Mouse (Mus musculus) kidney, adult 2 months (tissue): ENCODE results near the gene Il10rb. TPM values are rescaled to one million over a fixed set of nuclear protein-coding genes. Genes with fewer than 3 reads are reported as not detected.
A peak's percentile ranks its signal among the peaks of the same experiment; 100 is the strongest.

Experiments
- DNase-seq: peaks from one replicate; pipeline ENCODE4 v3.0.0; 2021
- H3K27ac ChIP-seq: fragments of 200-500 bp; 2 replicates; pipeline ENCODE4 v1.5.1; 2012; ENCODE audit warnings: low read depth, low read length, control low read depth, inconsistent platforms; ENCODE audit not compliant: insufficient read depth
- H3K27me3 ChIP-seq: fragments of 200-500 bp; replicated peaks from 2 replicates; pipeline ENCODE4 v1.6.1; 2012; ENCODE audit warnings: mild to moderate bottlenecking, moderate library complexity, low read length, inconsistent platforms; ENCODE audit not compliant: control insufficient read depth, insufficient read depth
- H3K36me3 ChIP-seq: fragments of 200-500 bp; 2 replicates; pipeline ENCODE4 v1.6.1; 2012; ENCODE audit warnings: mild to moderate bottlenecking, moderate library complexity, low read length, inconsistent platforms; ENCODE audit not compliant: control insufficient read depth, insufficient read depth
- H3K4me1 ChIP-seq: fragments of 200-500 bp; 2 replicates; pipeline ENCODE4 v1.6.1; 2011; ENCODE audit warnings: low read length; ENCODE audit not compliant: control insufficient read depth, insufficient read depth
- H3K4me3 ChIP-seq: fragments of 200-500 bp; 2 replicates; pipeline ENCODE4 v1.5.1; 2011; ENCODE audit warnings: mild to moderate bottlenecking, low read depth, low read length, control low read depth; ENCODE audit not compliant: insufficient read depth
- CTCF ChIP-seq: fragments of 200-500 bp; conservative IDR thresholded peaks from 2 replicates; pipeline ENCODE4 v1.5.1; 2011; ENCODE audit warnings: low read depth, mild to moderate bottlenecking, control low read depth, low read length, moderate library complexity, mixed read lengths; ENCODE audit not compliant: insufficient read depth, insufficient read length
- POLR2A ChIP-seq: fragments of 200-500 bp; IDR thresholded peaks from one replicate; pipeline ENCODE4 v1.6.1; 2011; ENCODE audit warnings: low read depth, low read length, control low read depth
- WGBS: fragments of 180-500 bp; shearing (Covaris S2); methylation state at CpG from one replicate; pipeline ENCODE4 v1.1.7; 2018; 5-methylcytosine and 5-hydroxymethylcytosine counted together
- polyA plus RNA-seq: library from polyadenylated mRNA; depleted of rRNA; stranded (reverse); fragments of >200 nt; gene quantifications from 2 replicates; pipeline ENCODE4 v1.2.3, GENCODE M21; 2012

The Il10rb gene
- polyA plus RNA-seq, 1 experiment: 66.0 TPM

DNA sequence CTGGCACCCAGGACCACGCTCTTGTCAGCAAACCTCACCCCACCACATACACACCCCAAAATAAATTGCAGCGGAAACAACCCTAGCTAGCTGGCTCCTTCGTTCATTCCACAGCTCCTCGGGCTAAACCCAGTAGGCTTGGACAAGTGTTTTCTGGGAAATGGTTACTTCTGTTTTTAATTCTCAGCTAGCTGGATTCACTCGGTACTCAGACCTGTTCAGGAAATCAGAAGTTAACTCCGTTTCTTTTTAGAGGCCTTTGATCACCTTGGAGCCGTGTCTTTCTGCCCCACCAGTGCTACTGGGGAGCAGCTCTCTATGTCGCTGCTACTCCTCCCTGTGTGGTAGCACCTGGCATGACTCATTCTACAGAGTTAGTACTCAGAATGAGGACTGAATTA, 37.2 kb downstream of the Il10rb start:
- no peak overlapping the region for H3K27ac ChIP-seq
- peaks cover 8% of the 10 kb centered on the region; the same call in 1 of the 2 replicates for H3K4me1 ChIP-seq
- no peak for DNase-seq
- 82% methylated on average over 8 of the region's 8 CpGs for WGBS
- H3K4me3 ChIP-seq: no peak overlapping the region
- H3K36me3 ChIP-seq: no peaks in the 10 kb centered on the region
- TF ChIP-seq POLR2A (no peak), CTCF (no peak)
- no peaks in the 10 kb centered on the region for H3K27me3 ChIP-seq

DNA sequence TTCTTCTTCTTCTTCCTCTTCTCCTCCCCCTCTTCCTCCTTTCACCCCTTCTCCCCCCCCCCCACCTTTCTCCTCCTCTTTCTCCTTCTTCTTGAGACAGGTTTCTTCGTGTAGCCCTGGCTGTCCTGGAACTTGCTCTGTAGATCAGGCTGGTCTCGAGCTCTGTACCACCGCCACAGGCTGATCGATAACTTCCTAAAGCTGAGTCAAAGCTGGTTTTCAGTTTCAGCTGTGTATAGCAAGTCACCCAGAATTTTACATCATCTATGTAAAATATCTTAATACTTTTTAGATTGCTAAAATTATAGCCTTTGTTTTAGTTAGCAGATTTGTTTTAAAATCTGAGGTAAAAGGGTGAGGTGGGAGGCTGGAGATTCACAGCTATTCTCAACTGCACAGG, 38.9 kb downstream of the Il10rb start:
- no peak for TF ChIP-seq POLR2A
- TF ChIP-seq CTCF: no peak
- Histone ChIP-seq H3K4me1 (peaks cover 8% of the 10 kb centered on the region; the same call in 1 of the 2 replicates), H3K4me3 (no peak overlapping the region), H3K27ac (no peak overlapping the region), H3K27me3 (no peaks in the 10 kb centered on the region), H3K36me3 (no peaks in the 10 kb centered on the region)
- WGBS: 87% methylated on average over 4 of the region's 4 CpGs
- DNase-seq: no peak

DNA sequence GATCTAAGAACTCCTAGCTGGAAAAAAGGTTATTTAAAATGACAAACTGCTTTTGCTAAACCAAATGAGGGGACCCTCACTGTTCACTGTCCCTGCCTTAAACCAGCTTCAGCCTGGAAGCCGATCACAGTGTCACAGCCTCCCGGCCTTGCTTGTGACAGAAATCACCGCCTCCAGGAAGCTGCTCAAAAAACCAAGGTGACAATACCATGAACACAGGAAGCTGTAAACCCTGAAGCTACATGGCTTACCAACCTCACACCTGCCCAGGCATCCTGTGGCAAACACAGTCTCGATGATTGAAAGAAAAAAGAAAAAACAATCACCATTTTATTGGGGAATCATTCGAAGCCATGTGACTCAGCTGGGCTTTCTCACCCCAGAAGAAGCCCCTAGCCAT, 39.6 kb downstream of the Il10rb start:
- no peak for TF ChIP-seq CTCF
- TF ChIP-seq POLR2A: no peak
- H3K4me3 ChIP-seq: no peak overlapping the region
- H3K27me3 ChIP-seq: no peaks in the 10 kb centered on the region
- WGBS: 66% methylated on average over 5 of the region's 5 CpGs
- no peaks in the 10 kb centered on the region for H3K36me3 ChIP-seq
- peaks cover 8% of the 10 kb centered on the region; the same call in 1 of the 2 replicates for H3K4me1 ChIP-seq
- H3K27ac ChIP-seq: no peak overlapping the region
- DNase-seq: no peak

DNA sequence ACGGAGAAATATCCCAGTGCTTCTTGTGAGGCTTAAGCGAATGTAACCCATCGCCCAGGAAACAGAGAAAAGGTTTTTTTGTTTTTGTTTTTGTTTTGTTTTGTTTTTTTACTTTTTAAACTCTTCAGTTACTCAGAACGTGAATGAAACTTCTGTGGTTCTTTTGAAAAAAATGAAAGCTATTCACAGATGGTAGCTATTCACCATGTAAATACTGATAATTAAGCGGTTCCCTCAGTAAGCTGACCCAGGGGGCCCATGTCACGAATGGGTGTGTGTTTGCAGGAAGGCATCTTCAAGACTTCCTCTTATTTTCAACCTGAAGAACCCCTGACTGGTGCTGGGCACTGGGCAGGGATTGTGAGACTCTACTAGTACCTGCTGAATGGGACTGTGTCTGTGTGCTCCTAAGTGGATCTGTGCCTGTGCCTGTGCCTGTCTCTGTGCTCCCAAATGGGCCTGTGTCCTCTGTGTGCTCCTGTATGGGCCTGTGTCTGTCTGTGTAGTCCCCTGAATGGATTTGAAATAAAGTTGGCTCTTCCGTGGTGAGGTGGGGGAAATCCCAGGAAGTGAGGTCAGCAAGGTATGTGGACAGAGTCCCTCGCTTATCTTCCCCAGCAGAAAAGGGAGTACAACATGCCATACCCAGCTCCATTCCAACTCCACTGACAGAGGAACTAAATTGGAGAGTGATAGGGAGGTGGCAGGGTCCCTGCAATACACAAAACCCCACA, 41.0 kb downstream of the Il10rb start:
- no peak for DNase-seq
- no peak overlapping the region for H3K27ac ChIP-seq
- no peak overlapping the region for H3K4me3 ChIP-seq
- 85% methylated on average over 8 of the region's 8 CpGs for WGBS
- peaks cover 8% of the 10 kb centered on the region; the same call in 1 of the 2 replicates for H3K4me1 ChIP-seq
- no peaks in the 10 kb centered on the region for H3K36me3 ChIP-seq
- TF ChIP-seq CTCF: no peak
- no peak for TF ChIP-seq POLR2A
- no peaks in the 10 kb centered on the region for H3K27me3 ChIP-seq

DNA sequence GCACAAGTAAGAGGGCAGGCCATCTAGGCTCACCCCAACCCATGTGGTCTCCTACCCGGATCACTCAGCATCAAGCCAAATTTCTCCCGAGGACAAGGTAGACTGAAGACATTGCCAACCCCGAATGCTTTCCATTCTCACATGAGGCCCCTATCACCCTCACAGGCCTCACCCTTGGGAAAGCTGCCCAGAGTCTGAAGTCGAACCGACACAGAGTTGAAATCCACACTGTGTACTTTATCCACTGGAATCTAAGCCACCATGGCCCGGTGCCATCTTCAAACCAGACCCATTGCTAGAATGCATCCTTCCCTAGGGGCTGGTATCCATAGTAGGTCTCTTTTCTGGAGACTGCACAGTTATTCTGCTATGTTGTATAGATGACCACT, 41.5 kb downstream of the Il10rb start:
- 59% methylated on average over 6 of the region's 6 CpGs for whole genome bisulfite sequencing
- H3K4me1 ChIP-seq: peaks cover 8% of the 10 kb centered on the region; the same call in 1 of the 2 replicates
- DNase-seq: peak; percentile 80

DNA sequence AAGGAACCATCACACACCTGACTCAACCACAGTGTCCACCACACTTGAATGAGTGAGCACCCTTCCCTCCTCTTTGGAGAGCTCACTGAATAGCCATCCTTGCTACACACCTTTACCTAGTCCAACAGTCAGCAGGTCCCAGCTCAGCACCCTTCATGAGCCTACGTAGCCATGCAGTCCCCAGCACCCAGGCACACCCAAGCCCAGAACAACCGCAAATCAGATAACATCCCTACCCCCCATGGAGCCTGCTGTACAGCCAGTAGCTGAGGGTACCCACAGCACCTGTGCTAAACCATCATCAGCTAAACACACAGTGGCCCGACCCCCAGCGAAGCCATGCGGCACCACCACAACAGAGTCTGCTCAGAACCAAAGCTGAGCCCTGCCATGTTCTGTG, 42.1 kb downstream of the Il10rb start:
- no peak overlapping the region for H3K4me3 ChIP-seq
- no peak for TF ChIP-seq POLR2A
- no peak for TF ChIP-seq CTCF
- no peak overlapping the region for H3K27ac ChIP-seq
- WGBS: 97% methylated on average over 5 of the region's 5 CpGs
- no peaks in the 10 kb centered on the region for H3K36me3 ChIP-seq
- no peaks in the 10 kb centered on the region for H3K27me3 ChIP-seq
- no peak for DNase-seq
- H3K4me1 ChIP-seq: peaks cover 8% of the 10 kb centered on the region; the same call in 1 of the 2 replicates

More for the DNA sequence above, 41.5 kb downstream of the Il10rb start:
- Histone ChIP-seq H3K27ac (no peak overlapping the region), H3K36me3 (no peaks in the 10 kb centered on the region), H3K4me3 (no peak overlapping the region), H3K27me3 (no peaks in the 10 kb centered on the region)
- TF ChIP-seq CTCF (no peak), POLR2A (no peak)

DNA sequence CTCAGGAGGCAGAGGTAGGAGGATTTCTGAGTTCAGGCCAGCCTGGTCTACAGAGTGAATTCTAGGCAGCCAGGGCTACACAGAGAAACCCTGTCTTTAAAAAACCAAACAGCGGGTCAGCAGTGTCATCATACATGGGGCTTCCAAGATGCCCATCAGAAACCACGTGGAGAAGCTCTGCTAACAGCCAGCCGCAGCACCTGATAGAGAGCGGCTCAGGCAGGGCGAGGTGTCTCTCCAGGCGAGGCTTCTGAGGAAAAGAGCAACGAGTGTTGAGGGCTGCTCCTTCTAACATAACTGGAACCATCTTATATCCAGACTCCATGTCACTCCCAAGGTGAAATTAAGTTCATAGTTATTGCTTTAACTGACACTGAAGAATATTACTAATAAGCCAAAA, 42.9 kb downstream of the Il10rb start:
- peaks cover 8% of the 10 kb centered on the region; the same call in 1 of the 2 replicates for H3K4me1 ChIP-seq
- TF ChIP-seq POLR2A: no peak
- TF ChIP-seq CTCF: no peak
- no peaks in the 10 kb centered on the region for H3K27me3 ChIP-seq
- DNase-seq: no peak
- H3K4me3 ChIP-seq: no peak overlapping the region
- H3K27ac ChIP-seq: no peak overlapping the region
- no peaks in the 10 kb centered on the region for H3K36me3 ChIP-seq
- WGBS: 92% methylated on average over 7 of the region's 7 CpGs
